ENCODE assay signal across 9 mouse cellular contexts in genomic region chr19:46314872-46315742, GRCm38 (mm10). TPM values are rescaled to one million over a fixed set of nuclear protein-coding genes. Genes with fewer than 3 reads are reported as not detected.
A peak's percentile ranks its signal among the peaks of the same experiment; 100 is the strongest.
DNase-seq lines count a peak whose midpoint lies in the region; ATAC-seq and TF ChIP-seq lines count a peak whose summit lies in the region.
"Had no signal": no experiment of that assay in that cellular context is flagged by ENCODE, and none has a peak within 500 bp of the region (broad histone marks: within the 10 kb centered on the region; RNA-seq: fewer than 3 reads in every experiment).

No protein-coding gene starts in this region.

- no peak overlapping the region for H3K4me2 ChIP-seq in lung, postnatal 0 days (replicated peaks; ENCODE audit: low read depth, low read length)

- peaks cover 18% of the 10 kb centered on the region for H3K36me3 ChIP-seq in lung, postnatal 0 days (ENCODE audit: insufficient read depth, low read length)
- H3K36me3 ChIP-seq in embryonic facial prominence, embryonic 10.5 days (replicated peaks): peaks cover 20% of the 10 kb centered on the region

- DNase-seq in cerebellum, adult 11 months: peak; percentile 12
- DNase-seq in cerebellum, postnatal 14 days: no peak
- DNase-seq in lung, postnatal 0 days (ENCODE audit: low spot score): peak; percentile 28
- DNase-seq in lung, postnatal 25 days (ENCODE audit: low spot score): no peak
- DNase-seq in embryonic facial prominence, embryonic 10.5 days (ENCODE audit: low spot score): peak; percentile 11
- no peak for DNase-seq in embryo, embryonic 10 days (ENCODE audit: low spot score)
- no peak for DNase-seq in gastrocnemius, adult 18-20 months (ENCODE audit: low spot score)

- H3K4me1 ChIP-seq in lung, postnatal 0 days (ENCODE audit: insufficient read depth, low read depth, low read length): 0 out of 2 replicates have a peak, but pooled peaks cover 6% of the 10 kb centered on the region
- peaks cover 42% of the 10 kb centered on the region for H3K4me1 ChIP-seq in embryonic facial prominence, embryonic 10.5 days

- 27% methylated on average over 14 of the region's 14 CpGs for WGBS in lung, postnatal 0 days
- 42% methylated on average over 14 of the region's 14 CpGs for WGBS in embryonic facial prominence, embryonic 10.5 days

- TF ChIP-seq CTCF in lung, postnatal 0 days (IDR thresholded peaks at IDR 0.05): no peak

- no peaks in the 10 kb centered on the region for H3K9me3 ChIP-seq in lung, postnatal 0 days (ENCODE audit: low read length)
- no peaks in the 10 kb centered on the region for H3K9me3 ChIP-seq in embryonic facial prominence, embryonic 10.5 days

- peaks cover 59% of the 10 kb centered on the region for H3K27me3 ChIP-seq in lung, postnatal 0 days (replicated peaks; ENCODE audit: insufficient read depth, low read length)
- H3K27me3 ChIP-seq in embryonic facial prominence, embryonic 10.5 days (replicated peaks; ENCODE audit: low read depth, poor library complexity, severe bottlenecking): peaks cover 100% of the 10 kb centered on the region
- H3K27me3 ChIP-seq: CH12.LX had no signal

- H3K9ac ChIP-seq in lung, postnatal 0 days (replicated peaks; ENCODE audit: low read depth): no peak overlapping the region

- no peak for ATAC-seq in lung, postnatal 0 days
- peak; percentile 79 for ATAC-seq in megakaryocyte progenitor cell, adult 5-6 weeks (replicated peaks; ENCODE audit: poor library complexity)

- H3K4me3 ChIP-seq in lung, postnatal 0 days (ENCODE audit: low read depth, low read length): no peak overlapping the region
- peak overlapping the region; percentile 29; the same call in 1 of the 2 replicates for H3K4me3 ChIP-seq in embryonic facial prominence, embryonic 10.5 days

- no peak for TF ChIP-seq EP300 in lung, postnatal 0 days (IDR thresholded peaks at IDR 0.05)

- H3K27ac ChIP-seq in lung, postnatal 0 days (ENCODE audit: low read length): no peak overlapping the region
- H3K27ac ChIP-seq in embryonic facial prominence, embryonic 10.5 days (replicated peaks): peak overlapping the region; percentile 35; the same call in 1 of the 2 replicates

RNA-seq across cellular contexts. Expression of gene Nfkb2, which starts 11.0 kb away (rescaled TPM):
- 12.5 and 21.1 TPM in 2 replicates for polyA plus RNA-seq in lung, postnatal 0 days (2015; fragmentation: Nextera tagmentation; extraction: Ambion mirVana)
- polyA plus RNA-seq in embryonic facial prominence, embryonic 10.5 days (2016; fragmentation: Nextera tagmentation; extraction: Ambion mirVana): 5.6 and 5.7 TPM in 2 replicates
- 4.7 and 5.5 TPM in 2 replicates for total RNA-seq in megakaryocyte progenitor cell, adult 5-6 weeks (2015)
- total RNA-seq in megakaryocyte progenitor cell, adult 5-6 weeks (2017): 4.0 and 5.0 TPM in 2 replicates
- total RNA-seq in gastrocnemius, adult 18-20 months (2021): 10 to 100 TPM in 1 of 2 experiments, 1 to 10 TPM in 1; 7.7 to 10.9 TPM

RNA-seq across cellular contexts. Expression of gene Psd, which starts 11.8 kb away (rescaled TPM):
- 2.7 and 4.9 TPM in 2 replicates for polyA plus RNA-seq in lung, postnatal 0 days (2015; fragmentation: Nextera tagmentation; extraction: Ambion mirVana)
- 2.5 and 3.5 TPM in 2 replicates for polyA plus RNA-seq in embryonic facial prominence, embryonic 10.5 days (2016; fragmentation: Nextera tagmentation; extraction: Ambion mirVana)
- 0.30 TPM in 1 of 2 replicates, not detected in the other for total RNA-seq in megakaryocyte progenitor cell, adult 5-6 weeks (2015)
- 0.12 and 0.84 TPM in 2 replicates for total RNA-seq in megakaryocyte progenitor cell, adult 5-6 weeks (2017)
- total RNA-seq in gastrocnemius, adult 18-20 months (2021): under 1 TPM; 0.09 to 0.11 TPM

RNA-seq across cellular contexts. Expression of gene Fbxl15, which starts 12.9 kb away (rescaled TPM):
- polyA plus RNA-seq in lung, postnatal 0 days (2015; fragmentation: Nextera tagmentation; extraction: Ambion mirVana): 12.9 and 13.0 TPM in 2 replicates
- 17.1 and 17.2 TPM in 2 replicates for polyA plus RNA-seq in embryonic facial prominence, embryonic 10.5 days (2016; fragmentation: Nextera tagmentation; extraction: Ambion mirVana)
- total RNA-seq in megakaryocyte progenitor cell, adult 5-6 weeks (2015): 0.72 and 1.4 TPM in 2 replicates
- total RNA-seq in megakaryocyte progenitor cell, adult 5-6 weeks (2017): 0.71 and 2.7 TPM in 2 replicates
- 1 to 10 TPM; 3.5 to 3.9 TPM for total RNA-seq in gastrocnemius, adult 18-20 months (2021)

RNA-seq across cellular contexts. Expression of gene Cuedc2, which starts 23.4 kb away (rescaled TPM):
- 94.9 and 99.9 TPM in 2 replicates for polyA plus RNA-seq in lung, postnatal 0 days (2015; fragmentation: Nextera tagmentation; extraction: Ambion mirVana)
- 204 and 208 TPM in 2 replicates for polyA plus RNA-seq in embryonic facial prominence, embryonic 10.5 days (2016; fragmentation: Nextera tagmentation; extraction: Ambion mirVana)
- 41.4 and 42.1 TPM in 2 replicates for total RNA-seq in megakaryocyte progenitor cell, adult 5-6 weeks (2015)
- total RNA-seq in megakaryocyte progenitor cell, adult 5-6 weeks (2017): 148 and 184 TPM in 2 replicates
- total RNA-seq in gastrocnemius, adult 18-20 months (2021): 10 to 100 TPM; 59.8 to 65.7 TPM

RNA-seq across cellular contexts. Expression of gene Mfsd13a, which starts 25.8 kb away (rescaled TPM):
- polyA plus RNA-seq in lung, postnatal 0 days (2015; fragmentation: Nextera tagmentation; extraction: Ambion mirVana): 6.4 and 6.6 TPM in 2 replicates
- polyA plus RNA-seq in embryonic facial prominence, embryonic 10.5 days (2016; fragmentation: Nextera tagmentation; extraction: Ambion mirVana): 8.0 and 8.4 TPM in 2 replicates
- 65.8 and 66.4 TPM in 2 replicates for total RNA-seq in megakaryocyte progenitor cell, adult 5-6 weeks (2015)
- total RNA-seq in megakaryocyte progenitor cell, adult 5-6 weeks (2017): 15.3 and 17.4 TPM in 2 replicates
- total RNA-seq in gastrocnemius, adult 18-20 months (2021): 1 to 10 TPM; 1.6 to 1.9 TPM

Comparison
In these comparisons a context has a peak if more than half of its experiments do, and no peak if none do; other contexts are left out.
1. DNase-seq: peak in cerebellum, adult 11 months (single experiment), lung, postnatal 0 days (single experiment) and embryonic facial prominence, embryonic 10.5 days (single experiment); none in cerebellum, postnatal 14 days (0 of 2), lung, postnatal 25 days (single experiment), embryo, embryonic 10 days (single experiment) and gastrocnemius, adult 18-20 months (single experiment).